Mouse (Mus musculus) spleen, adult 2 months (tissue): ENCODE results near the gene Zbtb44.

ENCODE experiments used
- CTCF ChIP-seq: fragments of 200-500 bp; IDR thresholded peaks from 2 replicates; pipeline ENCODE4 v1.5.1; 2011; ENCODE audit warnings: mild to moderate bottlenecking, inconsistent platforms; ENCODE audit not compliant: insufficient read depth, insufficient read length, insufficient replicate concordance; ENCODE audit errors: extremely low read depth
- POLR2A ChIP-seq: fragments of 200-500 bp; IDR thresholded peaks from 2 replicates; pipeline ENCODE4 v1.6.1; 2011; ENCODE audit warnings: low read depth, low read length, inconsistent platforms

- TF ChIP-seq CTCF (no peak), POLR2A (no peak)
Observed at GRCm38 (mm10) chr9:31122464-31123030, 92.1 kb downstream of the Zbtb44 start.
